Mouse (Mus musculus): ENCODE measurements around the gene Pear1. TPM values are rescaled to one million over a fixed set of nuclear protein-coding genes. Genes with fewer than 3 reads are reported as not detected.

The Pear1 gene
- polyA plus RNA-seq, 1 experiment: 0.65 TPM

DNA sequence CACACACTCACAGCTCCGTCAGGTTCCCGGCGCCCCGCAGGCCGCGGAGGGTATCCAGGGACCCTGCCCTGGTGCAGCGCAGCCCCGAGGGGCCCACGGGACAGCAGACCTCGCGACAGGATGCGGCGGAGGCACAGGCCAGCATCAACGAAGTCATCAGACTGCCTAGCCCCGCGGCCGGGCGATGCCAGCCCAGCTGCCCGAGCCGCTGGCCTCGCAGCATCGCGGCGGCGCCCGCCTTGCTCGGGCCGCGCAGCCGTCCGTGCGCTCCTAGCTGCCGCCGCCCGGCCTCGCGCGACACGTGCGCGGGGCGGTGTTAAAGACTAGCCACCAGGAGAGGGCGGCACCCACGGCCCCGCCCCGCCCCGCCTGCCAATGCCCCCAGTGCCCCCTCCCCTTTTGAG lies 29.2 kb downstream of the Pear1 start, which contains the start of gene Ntrk1:
TSS of gene Ntrk1 (minus strand) at position 241 of the 404 bp plus-strand sequence.
- Histone ChIP-seq H3ac (ENCODE audit: control insufficient read depth, insufficient read length) (no peak within 1 kb of the TSS), H3K4me2 (ENCODE audit: low read depth) (no peak within 1 kb of the TSS), H3K4me3 (no peak within 1 kb of the TSS), H3K79me2 (ENCODE audit: control insufficient read depth, insufficient read depth) (no peaks in the 10 kb centered on the region), H3K27me3 (ENCODE audit: control insufficient read depth, insufficient read depth, insufficient read length) (peaks cover 81% of the 10 kb centered on the region), H3K36me3 (ENCODE audit: control insufficient read depth, insufficient read depth) (no peaks in the 10 kb centered on the region)
- no peak for TF ChIP-seq SRF (IDR thresholded peaks at IDR 0.05; ENCODE audit: control insufficient read depth, insufficient read length, low read depth)
- TF ChIP-seq TCF3 (IDR thresholded peaks at IDR 0.05; ENCODE audit: insufficient read length, low read depth): no peak
- TF ChIP-seq POLR2AphosphoS2 (IDR thresholded peaks at IDR 0.05; ENCODE audit: insufficient read length, low read depth): no peak
- no peak for TF ChIP-seq MYOD1 (IDR thresholded peaks at IDR 0.05; ENCODE audit: control insufficient read depth in 1 of 3, insufficient read length in 2 of 3, low read depth in 2 of 3)
- no peak for TF ChIP-seq REST (IDR thresholded peaks at IDR 0.05; ENCODE audit: insufficient read depth, insufficient read length)
- no peak for TF ChIP-seq MYOG (IDR thresholded peaks at IDR 0.05; ENCODE audit: control insufficient read depth in 1 of 3, insufficient read depth in 1 of 3, insufficient read length in 2 of 3, low read depth in 2 of 3)
- no peak for TF ChIP-seq TCF12 (IDR thresholded peaks at IDR 0.05; ENCODE audit: insufficient read depth, poor library complexity, severe bottlenecking)
- no peak for TF ChIP-seq USF1 (IDR thresholded peaks at IDR 0.05; ENCODE audit: low read depth)
- TF ChIP-seq POLR2A (IDR thresholded peaks at IDR 0.05; ENCODE audit: insufficient read length, low read depth): no peak
- no peak for TF ChIP-seq E2F4 (IDR thresholded peaks at IDR 0.05; ENCODE audit: insufficient read depth)
- no peak for TF ChIP-seq CEBPB (IDR thresholded peaks at IDR 0.05; ENCODE audit: insufficient read depth, poor library complexity, severe bottlenecking)
- TF ChIP-seq MAX (IDR thresholded peaks at IDR 0.05; ENCODE audit: low read depth): no peak

- no peak for TF ChIP-seq TCF12 (IDR thresholded peaks at IDR 0.05; ENCODE audit: insufficient read depth, poor library complexity, severe bottlenecking)
- no peak for TF ChIP-seq CEBPB (IDR thresholded peaks at IDR 0.05; ENCODE audit: insufficient read depth, poor library complexity, severe bottlenecking)
- no peak for TF ChIP-seq E2F4 (IDR thresholded peaks at IDR 0.05; ENCODE audit: insufficient read depth)
- no peak for TF ChIP-seq MYOG (IDR thresholded peaks at IDR 0.05; ENCODE audit: control insufficient read depth in 1 of 3, insufficient read depth in 1 of 3, insufficient read length in 2 of 3, low read depth in 2 of 3)
- TF ChIP-seq MAX (IDR thresholded peaks at IDR 0.05; ENCODE audit: low read depth): no peak
- TF ChIP-seq TCF3 (IDR thresholded peaks at IDR 0.05; ENCODE audit: insufficient read length, low read depth): no peak
- Histone ChIP-seq H3ac (ENCODE audit: control insufficient read depth, insufficient read length) (no peak overlapping the region), H3K27me3 (ENCODE audit: control insufficient read depth, insufficient read depth, insufficient read length) (peaks cover 58% of the 10 kb centered on the region), H3K79me2 (ENCODE audit: control insufficient read depth, insufficient read depth) (no peaks in the 10 kb centered on the region), H3K4me2 (ENCODE audit: low read depth) (no peak overlapping the region), H3K36me3 (ENCODE audit: control insufficient read depth, insufficient read depth) (no peaks in the 10 kb centered on the region), H3K4me3 (no peak overlapping the region)
These were observed 34.3 kb downstream of the Pear1 start for GRCm38 (mm10) chr3:87789768-87790167.

DNA sequence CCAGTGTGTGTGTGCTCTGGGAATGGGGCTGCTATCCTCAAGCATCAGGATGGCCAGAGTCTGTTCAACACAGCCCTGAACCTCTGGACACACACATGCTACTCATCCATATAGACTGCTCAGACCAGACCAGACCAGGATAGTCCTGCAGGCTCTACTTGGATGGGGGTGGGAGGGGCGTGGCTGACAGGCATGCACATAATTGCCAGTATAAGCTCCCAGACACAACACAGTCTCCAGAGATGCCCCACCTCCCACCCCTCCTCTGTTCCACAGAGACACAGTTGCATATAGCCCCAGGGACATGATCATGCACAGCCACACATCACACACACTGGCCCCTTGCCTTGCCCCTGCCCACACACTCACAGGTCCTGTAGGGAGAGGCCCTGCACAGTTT lies 34.9 kb downstream of the Pear1 start:
- Histone ChIP-seq H3K79me2 (ENCODE audit: control insufficient read depth, insufficient read depth) (no peaks in the 10 kb centered on the region), H3K4me3 (no peak overlapping the region), H3ac (ENCODE audit: control insufficient read depth, insufficient read length) (no peak overlapping the region), H3K36me3 (ENCODE audit: control insufficient read depth, insufficient read depth) (no peaks in the 10 kb centered on the region), H3K4me2 (ENCODE audit: low read depth) (no peak overlapping the region), H3K27me3 (ENCODE audit: control insufficient read depth, insufficient read depth, insufficient read length) (peaks cover 53% of the 10 kb centered on the region)
- TF ChIP-seq REST (IDR thresholded peaks at IDR 0.05; ENCODE audit: insufficient read depth, insufficient read length) (no peak), MYOG (IDR thresholded peaks at IDR 0.05; ENCODE audit: control insufficient read depth in 1 of 3, insufficient read depth in 1 of 3, insufficient read length in 2 of 3, low read depth in 2 of 3) (no peak), USF1 (IDR thresholded peaks at IDR 0.05; ENCODE audit: low read depth) (no peak), MAX (IDR thresholded peaks at IDR 0.05; ENCODE audit: low read depth) (no peak), CEBPB (IDR thresholded peaks at IDR 0.05; ENCODE audit: insufficient read depth, poor library complexity, severe bottlenecking) (no peak), POLR2AphosphoS2 (IDR thresholded peaks at IDR 0.05; ENCODE audit: insufficient read length, low read depth) (no peak), TCF3 (IDR thresholded peaks at IDR 0.05; ENCODE audit: insufficient read length, low read depth) (no peak)

DNA sequence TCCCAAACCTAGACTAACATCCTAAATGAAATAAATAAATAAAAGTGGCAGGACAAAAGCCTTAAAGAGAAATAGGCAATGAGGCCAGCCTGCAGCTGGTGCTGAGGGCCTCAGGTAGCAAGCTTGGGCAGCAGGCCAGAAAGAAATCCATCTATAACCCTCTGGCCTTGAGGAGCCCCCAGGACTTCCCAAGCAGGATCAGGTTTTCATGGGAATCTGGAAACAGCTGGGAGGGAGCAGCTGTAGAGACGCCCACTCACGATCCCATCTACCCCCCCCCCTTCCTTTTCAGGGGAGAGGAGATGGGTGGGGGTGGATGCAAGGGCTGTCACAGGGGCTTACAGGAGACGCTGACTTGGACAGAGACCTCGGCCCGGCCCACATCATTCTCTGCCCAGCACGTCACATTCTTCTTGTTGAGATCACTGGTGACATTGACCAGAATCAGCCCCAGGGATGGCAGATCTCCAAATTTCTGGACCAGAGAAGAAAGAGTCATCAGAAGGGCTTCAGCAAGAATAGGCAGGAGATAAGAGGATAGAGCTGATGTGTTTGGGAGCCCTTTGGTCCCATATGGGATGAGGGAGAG lies 38.4 kb downstream of the Pear1 start:
- Histone ChIP-seq H3K36me3 (ENCODE audit: control insufficient read depth, insufficient read depth) (no peaks in the 10 kb centered on the region), H3K27me3 (ENCODE audit: control insufficient read depth, insufficient read depth, insufficient read length) (peaks cover 62% of the 10 kb centered on the region)
- no peak for TF ChIP-seq REST (IDR thresholded peaks at IDR 0.05; ENCODE audit: insufficient read depth, insufficient read length)
- no peak for TF ChIP-seq TCF3 (IDR thresholded peaks at IDR 0.05; ENCODE audit: insufficient read length, low read depth)
- no peak for TF ChIP-seq POLR2A (IDR thresholded peaks at IDR 0.05; ENCODE audit: insufficient read length, low read depth)
- peak in 1 of 3 experiments; percentile 21 for TF ChIP-seq MYOD1 (IDR thresholded peaks at IDR 0.05; ENCODE audit: control insufficient read depth in 1 of 3, insufficient read length in 2 of 3, low read depth in 2 of 3)

DNA sequence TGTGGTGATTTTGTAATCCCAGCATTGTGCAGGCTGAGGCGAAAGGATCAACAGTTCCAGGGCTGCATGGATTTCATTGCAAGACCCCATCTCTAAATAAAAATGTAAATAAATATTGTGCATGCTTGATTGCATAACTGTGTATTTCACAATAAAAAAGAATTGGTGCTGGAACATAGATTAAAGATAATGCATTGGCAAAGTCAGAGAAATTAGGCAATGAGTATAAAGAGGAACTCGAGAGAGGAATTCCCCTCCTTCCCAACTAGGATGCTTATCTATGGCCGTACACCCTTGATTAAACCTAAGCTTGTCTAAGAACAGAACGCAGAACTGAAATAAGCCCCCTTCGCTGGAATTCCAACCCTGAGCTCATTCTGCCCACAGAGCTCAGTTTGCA lies 39.0 kb downstream of the Pear1 start:
- Histone ChIP-seq H3K36me3 (ENCODE audit: control insufficient read depth, insufficient read depth) (no peaks in the 10 kb centered on the region), H3K79me2 (ENCODE audit: control insufficient read depth, insufficient read depth) (no peaks in the 10 kb centered on the region), H3ac (ENCODE audit: control insufficient read depth, insufficient read length) (no peak overlapping the region), H3K27me3 (ENCODE audit: control insufficient read depth, insufficient read depth, insufficient read length) (peaks cover 62% of the 10 kb centered on the region), H3K4me2 (ENCODE audit: low read depth) (no peak overlapping the region), H3K4me3 (no peak overlapping the region)
- TF ChIP-seq CEBPB (IDR thresholded peaks at IDR 0.05; ENCODE audit: insufficient read depth, poor library complexity, severe bottlenecking) (no peak), POLR2AphosphoS2 (IDR thresholded peaks at IDR 0.05; ENCODE audit: insufficient read length, low read depth) (no peak), MYOD1 (IDR thresholded peaks at IDR 0.05; ENCODE audit: control insufficient read depth in 1 of 3, insufficient read length in 2 of 3, low read depth in 2 of 3) (no peak), POLR2A (IDR thresholded peaks at IDR 0.05; ENCODE audit: insufficient read length, low read depth) (no peak), E2F4 (IDR thresholded peaks at IDR 0.05; ENCODE audit: insufficient read depth) (no peak), REST (IDR thresholded peaks at IDR 0.05; ENCODE audit: insufficient read depth, insufficient read length) (no peak), USF1 (IDR thresholded peaks at IDR 0.05; ENCODE audit: low read depth) (no peak), TCF12 (IDR thresholded peaks at IDR 0.05; ENCODE audit: insufficient read depth, poor library complexity, severe bottlenecking) (no peak), TCF3 (IDR thresholded peaks at IDR 0.05; ENCODE audit: insufficient read length, low read depth) (no peak), MAX (IDR thresholded peaks at IDR 0.05; ENCODE audit: low read depth) (no peak), MYOG (IDR thresholded peaks at IDR 0.05; ENCODE audit: control insufficient read depth in 1 of 3, insufficient read depth in 1 of 3, insufficient read length in 2 of 3, low read depth in 2 of 3) (no peak)

More for the DNA sequence above, 38.4 kb downstream of the Pear1 start:
- Histone ChIP-seq H3ac (ENCODE audit: control insufficient read depth, insufficient read length) (no peak overlapping the region), H3K4me2 (ENCODE audit: low read depth) (no peak overlapping the region), H3K4me3 (no peak overlapping the region), H3K79me2 (ENCODE audit: control insufficient read depth, insufficient read depth) (no peaks in the 10 kb centered on the region)

Data from myocyte (in vitro differentiated cells).